Mouse (Mus musculus): ENCODE results near the gene Rgs8.

Gene Rgs8

DNA sequence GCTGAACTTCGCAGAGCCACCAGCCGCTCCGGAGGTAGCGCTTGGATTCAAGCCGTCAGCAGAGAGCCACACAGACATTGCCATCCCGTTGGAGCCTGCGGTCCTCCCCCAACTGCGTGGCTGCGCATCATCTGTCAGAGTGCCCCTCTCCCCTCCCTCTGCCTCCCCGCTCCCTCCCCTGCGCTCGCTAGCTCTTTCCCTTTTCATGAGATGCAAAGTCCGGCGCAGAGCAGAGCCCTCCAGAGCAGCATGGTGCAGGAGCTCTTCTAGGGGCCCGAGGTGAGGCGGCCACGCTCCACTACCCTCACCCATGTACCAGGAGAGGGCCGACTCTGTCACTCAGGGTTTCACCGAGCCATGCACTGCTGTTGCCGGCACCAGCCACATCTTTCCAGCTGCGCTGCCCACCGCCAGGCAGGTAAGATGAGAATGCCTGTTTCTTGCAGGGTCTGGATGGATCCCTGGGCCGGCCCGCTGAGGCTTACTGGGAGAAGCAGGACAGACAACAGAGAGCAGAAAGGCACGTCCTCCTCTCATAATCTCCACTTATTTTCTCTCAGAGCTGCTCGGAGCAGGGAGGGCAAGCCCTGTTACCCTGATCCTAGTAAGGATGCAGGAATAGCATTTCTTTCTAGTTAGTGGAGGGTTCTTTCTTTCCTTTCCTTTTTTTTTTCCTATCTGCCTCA is at the start of gene Rgs8:
TSS of gene Rgs8 (plus strand) at position 88 of the 686 bp plus-strand sequence.
- no peak for DNase-seq (ENCODE audit: low spot score)

DNA sequence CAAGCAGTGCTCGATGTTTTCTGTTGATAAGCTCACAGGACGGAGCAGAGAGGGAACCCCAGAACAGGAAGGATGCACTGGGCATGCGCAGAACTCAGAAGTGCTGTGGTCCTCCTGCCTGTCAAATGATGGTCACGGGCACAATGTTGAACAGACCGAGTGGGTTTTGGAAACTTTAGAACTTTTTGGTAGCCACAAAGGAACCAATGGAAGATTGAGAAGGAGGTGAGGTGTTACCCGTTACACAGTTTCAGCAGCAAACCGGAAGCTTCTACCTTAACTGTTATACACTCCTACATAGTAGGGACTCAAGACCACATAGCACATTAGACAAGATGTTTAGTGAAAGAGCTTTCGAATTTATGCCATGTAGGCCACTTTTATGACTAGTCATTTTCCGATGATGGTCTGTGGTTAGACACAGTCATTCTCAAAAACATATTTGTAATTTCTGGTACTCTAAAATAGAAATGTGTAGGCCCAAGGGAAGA is 35.4 kb upstream of the Rgs8 start:
- DNase-seq (ENCODE audit: low spot score), result no peak

DNA sequence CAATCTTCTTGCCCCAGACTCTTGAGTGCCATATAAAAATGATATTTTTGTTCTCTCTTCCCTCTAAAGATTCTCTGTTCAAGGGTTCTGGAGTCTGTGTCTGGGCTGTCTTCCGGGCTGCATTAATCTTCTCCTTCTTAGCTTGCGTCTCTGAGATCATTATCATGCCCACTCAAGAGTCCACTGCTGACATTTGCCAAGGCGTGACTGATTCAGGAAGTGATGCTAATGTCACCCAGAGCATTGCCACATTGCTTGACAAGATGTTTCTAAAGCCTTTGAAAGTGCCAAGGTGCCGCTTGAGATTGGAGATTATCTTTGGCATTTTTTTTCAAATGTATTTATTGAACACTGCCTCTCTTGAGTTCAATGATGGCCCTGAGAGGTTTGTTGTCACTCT is 29.8 kb upstream of the Rgs8 start:
- no peak for DNase-seq (ENCODE audit: low spot score)

DNA sequence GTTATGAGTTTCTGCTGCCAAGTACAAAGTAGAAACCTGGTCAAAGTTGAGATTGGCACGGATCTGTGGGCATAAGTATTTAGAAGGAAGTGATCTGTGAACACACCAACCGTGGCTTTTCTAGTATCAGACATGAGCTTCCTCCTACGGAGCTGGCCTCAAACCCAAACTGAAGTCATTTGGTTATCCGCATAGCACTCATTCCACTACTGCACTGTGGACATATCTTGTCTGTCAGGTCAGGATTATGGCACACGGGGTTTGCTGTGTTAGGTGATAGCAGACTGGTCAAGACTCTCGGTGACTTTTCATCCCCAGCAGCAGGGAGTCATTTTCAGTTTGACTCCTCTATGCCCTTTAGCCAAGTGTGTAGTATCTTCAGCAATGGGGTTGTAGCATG is 20.1 kb upstream of the Rgs8 start:
- no peak for DNase-seq (ENCODE audit: low spot score)

DNA sequence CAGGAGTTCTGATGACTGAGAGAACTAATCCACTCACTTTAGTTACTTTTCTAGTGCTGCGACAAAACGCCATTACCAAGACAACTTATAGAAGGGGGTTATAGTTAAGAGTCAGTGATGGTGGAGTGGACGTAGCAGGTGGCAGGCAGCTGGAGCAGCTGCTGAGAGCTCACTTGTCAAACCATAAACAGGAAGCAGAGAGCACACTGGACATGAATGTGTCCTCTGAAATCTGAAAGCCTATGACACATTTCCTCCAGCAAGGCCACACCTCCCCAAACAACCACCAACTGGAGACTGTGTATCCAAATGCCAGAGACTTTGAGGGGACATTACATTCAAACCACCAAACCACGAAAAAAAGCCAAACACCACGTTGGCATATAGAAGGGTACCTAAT is 17.8 kb upstream of the Rgs8 start:
- no peak for DNase-seq (ENCODE audit: low spot score)

DNA sequence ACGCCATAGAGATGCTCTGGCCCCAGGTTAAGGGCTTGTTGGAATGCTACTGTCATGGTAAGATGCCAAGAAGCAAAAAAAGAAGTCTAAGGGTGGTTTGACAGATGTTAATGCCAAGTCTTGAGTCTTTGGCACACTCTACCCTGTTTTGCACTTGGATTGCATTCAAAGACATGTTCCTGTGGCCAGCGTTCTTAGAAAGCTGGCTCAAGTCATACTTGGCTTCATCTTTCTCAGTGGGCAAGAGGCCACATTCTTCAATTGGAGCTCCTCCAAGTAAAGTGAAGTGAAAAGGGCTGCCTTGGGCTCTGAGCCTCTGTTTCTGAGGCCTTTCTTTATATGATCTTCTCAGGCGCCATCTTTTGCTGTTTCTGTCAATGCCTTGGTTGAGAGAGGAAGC is 17.3 kb upstream of the Rgs8 start:
- peak; percentile 62 for DNase-seq (ENCODE audit: low spot score)

- DNase-seq (ENCODE audit: low spot score), result no peak
Observed at GRCm38 (mm10) chr1:153636821-153637220, 16.0 kb upstream of the Rgs8 start.

DNA sequence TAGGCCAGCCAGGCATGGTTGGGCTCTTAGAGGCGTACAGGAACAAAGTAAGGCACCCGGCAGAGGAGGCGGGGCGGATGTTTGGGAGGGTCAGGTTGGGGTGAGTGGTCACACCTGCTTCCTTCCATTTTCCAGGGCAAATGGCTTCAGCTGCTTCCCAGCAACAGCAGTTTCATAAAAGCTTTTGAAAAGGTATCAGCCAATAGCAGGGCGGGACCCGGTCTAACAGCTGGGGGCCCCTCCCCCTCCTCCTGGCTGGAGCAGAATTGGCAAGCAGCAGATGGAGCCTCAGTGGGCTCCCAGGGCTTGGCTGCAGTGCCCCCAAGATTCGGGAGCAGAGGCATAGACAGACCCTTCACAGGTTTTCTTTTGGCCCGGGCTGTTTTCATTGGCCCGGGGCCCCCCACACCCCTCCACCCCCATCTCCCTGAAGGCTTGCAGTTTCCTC is 11.3 kb upstream of the Rgs8 start:
- DNase-seq (ENCODE audit: low spot score), result peak; percentile 47

DNA sequence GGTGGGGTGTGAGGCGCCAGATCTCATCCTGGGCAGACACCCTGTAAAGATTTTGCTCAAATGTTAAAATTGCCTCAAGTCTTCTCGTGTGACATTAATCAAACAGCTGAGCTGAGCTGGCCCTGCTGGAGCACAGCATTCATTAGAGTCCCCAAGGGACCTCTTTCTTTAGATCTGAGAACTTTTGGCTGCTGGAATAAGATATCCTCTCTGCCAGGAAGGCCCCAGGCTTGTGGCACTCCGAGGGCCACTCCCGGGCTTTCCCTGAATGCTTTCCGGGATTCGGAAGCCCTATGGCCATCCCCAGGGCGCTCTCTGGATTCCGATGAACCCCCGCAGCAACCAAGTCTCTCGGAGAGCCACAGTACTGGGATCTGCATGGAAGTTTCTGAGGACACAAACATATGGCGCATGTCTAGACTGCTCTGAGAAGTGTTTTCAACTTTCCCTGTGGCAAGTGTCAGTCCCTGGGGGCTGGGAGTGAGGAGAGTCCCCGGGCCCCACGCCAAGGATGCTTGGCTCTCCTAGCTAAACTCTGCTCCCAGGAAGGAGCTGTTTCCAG is 10.8 kb upstream of the Rgs8 start:
- peak; percentile 60 for DNase-seq (ENCODE audit: low spot score)

- DNase-seq (ENCODE audit: low spot score), result no peak
Observed at GRCm38 (mm10) chr1:153653674-153654073, 849 bp downstream of the Rgs8 start.

GRCm38 (mm10) chr1:153659666-153660065 is 6.8 kb downstream of the Rgs8 start:
- DNase-seq (ENCODE audit: low spot score), result no peak

DNA sequence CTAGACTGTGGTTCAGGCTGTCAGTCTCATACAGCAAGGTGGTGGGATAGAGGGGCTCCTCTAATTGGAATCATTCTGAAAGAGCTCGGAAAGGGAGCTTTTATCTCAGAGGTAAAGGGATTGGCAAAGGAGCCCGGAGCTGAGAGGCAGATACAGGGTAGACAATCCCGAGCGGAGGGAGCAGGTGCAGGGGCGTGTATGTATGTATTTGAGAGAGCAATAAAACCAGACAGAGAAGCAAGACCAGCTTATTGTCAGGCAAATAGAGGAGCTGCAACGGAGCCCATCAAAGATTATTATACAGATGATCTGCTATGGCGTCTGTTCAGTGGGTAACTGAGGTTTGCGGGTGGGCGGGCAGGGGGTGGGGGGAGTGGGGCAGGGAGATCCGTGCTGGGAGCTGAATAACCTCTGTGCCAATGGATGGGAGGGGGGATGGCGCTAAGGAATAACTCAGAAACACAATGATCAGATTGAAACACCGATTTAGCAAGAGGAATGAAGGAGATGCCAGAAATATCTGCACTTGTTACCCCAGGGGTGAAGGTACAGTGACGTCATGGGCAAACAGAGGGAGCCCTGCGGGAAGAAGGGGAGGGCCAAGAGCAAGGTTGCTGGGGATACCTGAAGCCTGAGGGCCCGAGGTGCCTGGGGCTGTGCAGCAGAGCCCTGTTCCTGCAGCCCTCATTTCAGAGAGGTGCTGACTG is 8.3 kb downstream of the Rgs8 start:
- no peak for DNase-seq (ENCODE audit: low spot score)

DNA sequence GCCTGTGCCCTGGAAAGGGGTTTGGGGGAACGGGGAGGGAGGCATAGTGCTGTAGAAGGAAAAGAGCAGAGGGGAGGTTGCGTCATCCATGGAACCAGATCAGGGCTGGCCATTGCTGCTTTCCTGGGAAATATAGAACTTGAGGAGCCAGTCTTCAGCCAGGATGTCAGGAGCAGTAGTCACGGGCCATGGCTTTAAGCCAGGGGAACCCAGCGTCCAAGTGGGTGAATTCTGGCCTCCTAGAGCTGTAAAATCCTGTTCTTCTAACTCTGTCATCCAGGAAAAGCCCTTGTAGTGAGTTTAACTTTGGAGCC is 8.8 kb downstream of the Rgs8 start:
- peak; percentile 9 for DNase-seq (ENCODE audit: low spot score)

- no peak for DNase-seq (ENCODE audit: low spot score)
Observed at GRCm38 (mm10) chr1:153662362-153662761, 9.5 kb downstream of the Rgs8 start.

GRCm38 (mm10) chr1:153665066-153665715 is 12.4 kb downstream of the Rgs8 start:
- no peak for DNase-seq (ENCODE audit: low spot score)

- no peak for DNase-seq (ENCODE audit: low spot score)
Observed at GRCm38 (mm10) chr1:153666236-153666635, 13.4 kb downstream of the Rgs8 start.

DNA sequence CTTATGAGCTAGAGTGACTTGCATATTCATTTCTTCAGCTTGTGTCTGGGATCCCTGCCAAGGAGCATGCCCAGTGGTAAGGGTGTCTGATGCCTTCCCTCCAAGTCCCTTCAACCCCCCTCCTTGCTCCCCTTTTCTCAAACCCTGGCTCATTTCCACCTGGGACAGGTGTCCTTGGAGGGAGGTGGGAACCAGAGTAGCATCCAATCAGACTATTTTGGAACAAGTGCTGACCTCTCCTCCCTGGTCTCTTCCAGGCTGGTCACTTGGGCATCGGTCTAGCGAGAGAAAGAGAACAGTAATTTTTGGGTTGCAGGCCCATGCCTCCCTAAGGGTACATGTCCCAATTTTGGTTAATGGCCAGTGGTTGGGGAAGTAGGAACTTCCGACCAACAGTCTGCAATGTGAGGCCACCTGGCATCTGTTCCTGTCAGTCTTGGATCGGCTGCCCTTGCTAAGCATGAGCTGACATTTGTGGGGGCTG is 14.5 kb downstream of the Rgs8 start:
- no peak for DNase-seq (ENCODE audit: low spot score)

DNA sequence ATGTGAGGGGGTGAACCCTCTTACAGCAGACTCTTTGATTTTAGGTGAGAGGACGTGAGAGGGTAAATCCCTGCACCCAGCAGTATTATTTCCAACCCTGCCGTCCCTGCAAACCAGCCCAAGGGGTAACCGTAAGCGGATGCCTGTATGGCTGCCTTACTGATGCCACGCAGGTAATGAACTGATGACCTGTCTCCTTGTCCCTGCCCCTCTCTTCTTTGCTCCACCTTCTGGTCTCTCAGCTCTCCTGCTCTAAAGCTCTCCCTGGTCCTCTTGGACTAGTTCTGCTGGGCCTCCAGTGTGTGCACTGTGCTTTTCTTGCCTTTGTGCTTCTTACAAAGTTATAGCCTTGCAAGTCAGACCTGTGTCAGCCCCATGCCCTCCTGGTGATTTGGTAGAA is 15.0 kb downstream of the Rgs8 start:
- no peak for DNase-seq (ENCODE audit: low spot score)

DNA sequence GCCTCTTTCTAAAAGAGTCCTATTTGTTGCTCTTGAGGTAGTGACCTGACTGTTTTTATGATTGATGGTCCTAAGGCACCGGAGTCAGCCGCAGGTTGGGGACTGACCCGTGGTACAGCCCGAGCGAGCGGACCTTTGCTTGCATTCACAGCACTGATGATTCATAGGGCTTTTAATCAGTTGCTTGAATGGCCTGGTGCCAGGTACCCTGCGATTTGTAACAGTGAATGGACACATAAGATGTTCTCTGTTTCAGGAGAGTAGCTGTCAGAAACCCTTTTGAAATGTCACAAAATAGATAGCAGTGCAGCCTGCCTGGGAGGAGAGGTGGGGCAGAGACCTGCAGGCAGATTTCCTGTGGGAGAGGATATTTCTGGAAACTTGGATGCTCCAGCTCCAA is 16.3 kb downstream of the Rgs8 start:
- peak; percentile 28 for DNase-seq (ENCODE audit: low spot score)

- DNase-seq (ENCODE audit: low spot score), result no peak
Observed at GRCm38 (mm10) chr1:153669728-153670127, 16.9 kb downstream of the Rgs8 start.

- DNase-seq (ENCODE audit: low spot score), result no peak
Observed at GRCm38 (mm10) chr1:153671352-153671751, 18.5 kb downstream of the Rgs8 start.

DNA sequence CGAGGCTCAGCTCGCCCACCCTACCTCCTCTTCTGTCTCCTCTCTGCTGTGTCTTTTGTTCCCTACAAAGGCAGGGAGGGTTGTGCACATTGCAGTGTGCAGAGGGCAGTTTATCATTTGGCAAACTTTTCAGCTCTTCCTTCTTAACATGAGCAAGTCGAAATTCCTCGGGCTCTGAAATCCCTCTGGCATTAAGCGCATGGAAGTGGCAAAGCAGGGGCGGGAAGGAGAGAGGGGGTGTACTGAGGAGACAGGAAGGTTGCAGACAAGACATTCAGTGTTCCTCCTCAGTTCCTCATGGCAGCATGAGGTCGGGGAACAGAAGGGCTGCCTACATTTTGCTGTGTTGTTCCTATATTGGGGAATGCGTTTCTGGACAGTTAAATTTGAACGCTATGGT is 19.9 kb downstream of the Rgs8 start:
- DNase-seq (ENCODE audit: low spot score), result no peak

DNA sequence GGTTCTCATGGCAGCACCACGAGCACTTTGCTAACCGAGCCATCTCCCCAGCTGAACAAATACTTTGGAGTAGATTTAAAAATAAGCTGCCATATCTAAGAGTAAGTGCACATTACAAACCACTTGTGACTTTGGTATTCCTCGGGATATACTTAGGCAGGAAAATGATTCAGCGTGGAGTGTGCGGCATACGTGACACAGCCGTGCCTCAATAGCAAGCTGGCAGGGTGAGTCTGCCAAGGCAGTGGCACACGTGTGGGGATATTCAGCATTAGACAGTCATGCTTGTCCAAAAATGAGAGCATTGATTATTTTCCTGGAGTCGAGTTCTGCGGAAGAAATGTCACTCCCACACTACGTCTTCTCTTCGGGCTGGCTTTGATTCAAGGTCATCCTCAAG is 21.1 kb downstream of the Rgs8 start:
- no peak for DNase-seq (ENCODE audit: low spot score)
